Mouse (Mus musculus) cerebellum, adult 2 months (tissue): ENCODE measurements at regions not wholly inside any gene's neighbourhood (a gene's known extent, or its start where the extent isn't known, plus 50 kb on each side); places are given as distances from the start of the nearest gene placed in this dataset.

Experiments used
- CTCF ChIP-seq: fragments of 200-500 bp; IDR thresholded peaks from 2 replicates; pipeline ENCODE4 v1.5.1; 2011; ENCODE audit warnings: low read depth, mild to moderate bottlenecking, control low read depth, low read length, moderate library complexity, borderline replicate concordance; ENCODE audit not compliant: insufficient read depth
- POLR2A ChIP-seq: fragments of 200-500 bp; IDR thresholded peaks from 2 replicates; pipeline ENCODE4 v1.6.1; 2011; ENCODE audit warnings: low read length, control low read depth, borderline replicate concordance; ENCODE audit not compliant: insufficient read depth

GRCm38 (mm10) chr12:77090525-77090924 lies 128.5 kb upstream of the Max start:
- TF ChIP-seq CTCF (no peak), POLR2A (no peak)
